Mouse (Mus musculus): Measurements from ENCODE around the gene D6Ertd527e.

Gene D6Ertd527e

DNA sequence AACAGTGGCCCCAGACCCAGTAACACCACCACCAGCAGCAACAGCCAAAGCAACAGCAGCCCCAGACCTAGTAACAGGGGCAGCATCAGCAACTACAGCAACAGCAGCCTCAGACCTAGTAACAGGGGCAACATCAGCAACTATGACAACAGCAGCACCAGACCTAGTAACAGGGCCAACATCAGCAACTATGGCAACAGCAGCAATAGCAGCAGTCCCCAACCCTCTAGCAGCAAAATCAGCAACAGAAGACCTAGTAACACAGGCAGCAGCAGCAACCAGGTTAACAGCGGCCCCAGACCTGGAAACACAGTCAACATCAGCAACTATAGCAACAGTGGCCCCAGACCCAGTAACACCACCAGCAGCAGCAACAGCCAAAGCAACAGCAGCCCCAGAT, 6.9 kb downstream of the D6Ertd527e start:
- no peak for DNase-seq (ENCODE audit: low read depth)

DNA sequence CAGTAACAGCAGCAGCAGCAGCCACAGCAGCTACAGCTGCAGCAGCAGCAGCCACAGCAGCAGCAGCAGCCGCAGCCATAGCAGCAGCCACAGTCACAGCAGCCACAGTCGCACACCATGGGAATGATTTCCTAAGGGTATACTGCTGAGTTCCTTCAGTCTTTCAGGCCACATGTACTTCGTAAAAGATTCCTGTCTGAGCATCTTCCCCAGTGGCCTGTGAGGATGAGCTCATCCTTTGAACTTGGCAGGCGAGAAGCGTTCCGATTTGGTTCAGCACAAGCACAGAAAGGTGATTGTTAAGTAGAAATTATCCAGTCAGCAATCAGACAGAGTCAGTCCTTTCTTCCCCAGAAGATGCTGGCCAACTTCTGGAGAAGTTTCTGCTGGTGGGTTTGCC, 7.6 kb downstream of the D6Ertd527e start:
- DNase-seq (ENCODE audit: low read depth): no peak

DNA sequence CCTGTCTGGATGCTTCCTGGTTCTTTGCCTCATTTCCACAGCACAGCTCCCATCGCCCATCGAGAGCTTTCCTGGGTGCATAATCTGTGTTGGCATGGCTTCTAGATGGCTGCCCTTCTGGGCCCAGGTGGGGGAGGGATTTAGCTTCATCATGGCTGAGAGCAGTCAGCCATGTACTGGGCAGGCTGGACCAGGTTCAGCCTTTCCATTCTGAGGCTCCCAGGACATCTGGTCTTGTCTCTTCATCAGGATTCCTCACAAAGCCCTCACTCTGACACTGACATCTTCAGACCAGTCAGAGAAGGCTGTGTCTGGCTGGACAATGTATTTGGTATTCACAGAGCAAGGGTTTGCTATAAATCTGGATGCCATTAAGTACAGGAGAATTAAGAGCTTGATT, 11.4 kb downstream of the D6Ertd527e start:
- no peak for DNase-seq (ENCODE audit: low read depth)

DNA sequence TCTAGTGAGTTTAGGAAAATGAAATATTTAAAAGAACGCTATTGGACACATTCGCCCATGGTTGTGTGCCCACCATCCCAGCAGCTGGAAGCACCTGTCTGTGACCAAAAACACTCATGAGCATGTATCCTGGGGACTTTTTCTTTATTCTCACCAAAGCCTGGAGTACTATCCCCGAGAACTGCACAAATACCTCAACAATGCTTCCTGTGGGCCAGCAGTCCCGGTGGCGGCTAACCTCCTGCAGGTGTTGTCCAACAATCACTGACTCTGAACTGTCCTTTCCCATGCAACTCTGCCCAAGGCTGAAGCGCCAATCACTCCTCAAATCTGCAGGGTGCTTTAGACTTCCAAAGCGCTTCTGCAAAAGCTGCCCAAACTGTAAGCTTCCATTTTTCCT, 12.1 kb downstream of the D6Ertd527e start:
- no peak for DNase-seq (ENCODE audit: low read depth)

DNA sequence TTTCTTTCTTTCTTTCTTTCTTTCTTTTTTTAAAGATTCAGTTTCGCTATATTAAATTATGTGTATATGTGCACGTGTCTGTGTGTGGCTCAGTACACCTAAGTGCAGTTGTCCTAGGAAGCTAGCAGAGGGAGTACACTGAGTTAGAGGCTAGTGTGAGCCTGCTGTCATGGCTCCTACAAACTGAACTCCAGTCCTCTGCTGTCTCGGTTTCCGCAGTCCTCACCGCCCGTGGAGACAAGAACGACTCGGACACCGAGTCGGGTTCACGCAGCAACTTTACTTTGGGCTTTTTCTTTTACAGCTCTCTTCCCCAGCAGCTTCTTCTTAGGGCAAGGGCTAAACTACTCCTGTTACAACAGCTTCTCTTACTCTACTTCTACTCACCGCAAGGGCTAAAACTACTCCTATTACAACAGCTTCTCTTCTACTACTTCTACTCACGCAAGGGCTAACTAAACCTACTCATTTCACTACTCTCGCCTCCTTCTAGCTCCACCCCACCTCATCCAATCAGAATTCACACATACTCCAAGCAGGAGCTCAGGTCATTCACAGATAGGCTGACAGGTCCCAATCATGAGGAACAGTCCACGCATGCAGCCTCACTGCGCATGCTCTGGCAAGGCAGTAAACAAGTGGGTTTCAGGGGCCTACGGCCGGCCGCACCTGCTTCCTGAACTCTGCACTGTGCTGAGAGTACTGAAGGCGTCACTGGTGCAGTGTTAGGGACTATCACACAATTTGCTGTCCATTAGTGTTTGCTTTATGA, 14.7 kb downstream of the D6Ertd527e start:
- DNase-seq (ENCODE audit: low read depth): peak; percentile 58

DNA sequence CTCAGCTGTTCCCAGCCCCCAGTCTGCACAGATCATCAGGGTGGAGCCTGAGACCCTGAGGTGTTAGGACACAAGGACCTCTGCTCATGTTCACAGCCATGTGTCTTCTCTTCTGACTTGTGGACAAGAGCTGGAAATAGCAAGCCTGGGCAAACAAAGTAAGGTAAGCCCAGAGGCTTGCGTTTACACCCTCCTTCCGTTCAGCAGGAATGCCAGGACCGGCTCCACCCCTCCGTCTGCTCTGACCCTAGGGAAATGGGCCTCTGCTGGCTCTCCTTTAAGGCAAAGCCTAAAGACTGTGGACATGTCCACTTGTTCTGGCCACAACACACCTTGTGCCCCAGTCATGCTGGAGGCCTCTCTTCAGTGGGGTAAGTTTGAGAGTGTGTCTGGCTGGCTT, 15.4 kb downstream of the D6Ertd527e start:
- no peak for DNase-seq (ENCODE audit: low read depth)

DNA sequence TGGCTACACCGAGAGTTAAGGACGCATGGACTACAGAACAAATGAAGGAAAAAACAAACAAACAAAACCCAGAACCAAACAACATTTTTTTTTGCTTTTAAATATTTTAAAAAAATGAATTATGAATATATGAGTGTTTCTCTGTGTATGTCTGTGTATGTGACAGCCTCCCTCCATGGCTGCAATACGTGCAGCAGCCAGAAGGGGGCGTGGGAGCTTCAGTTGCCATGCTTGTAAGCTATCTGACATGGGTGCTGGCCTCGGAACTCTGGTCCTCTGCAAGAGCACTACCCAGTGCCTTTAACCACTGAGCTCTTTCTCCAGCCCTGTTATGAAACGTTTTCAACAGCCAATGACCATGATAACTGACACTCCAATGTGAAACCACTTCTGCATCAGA, 16.1 kb downstream of the D6Ertd527e start:
- DNase-seq (ENCODE audit: low read depth): peak; percentile 43

DNA sequence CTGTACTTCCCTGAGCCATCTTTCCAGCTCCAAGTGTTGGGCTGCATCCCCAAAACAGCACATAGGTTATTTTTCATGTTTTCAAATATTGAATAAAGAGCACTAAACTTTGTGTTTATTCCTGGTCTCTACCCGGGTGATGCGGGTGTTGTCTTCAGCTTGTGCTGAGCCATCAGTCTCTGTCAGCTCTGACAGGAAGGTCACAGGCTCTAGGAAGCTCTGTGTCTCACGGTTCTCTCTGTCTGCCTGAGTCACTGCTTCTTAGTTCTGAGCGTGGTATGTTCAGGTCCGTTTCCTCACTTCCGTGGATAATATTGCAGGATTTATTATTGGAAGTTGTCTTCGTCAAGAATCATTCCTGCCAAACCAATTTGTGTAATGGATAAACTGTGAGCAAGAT, 17.4 kb downstream of the D6Ertd527e start:
- no peak for DNase-seq (ENCODE audit: low read depth)

DNA sequence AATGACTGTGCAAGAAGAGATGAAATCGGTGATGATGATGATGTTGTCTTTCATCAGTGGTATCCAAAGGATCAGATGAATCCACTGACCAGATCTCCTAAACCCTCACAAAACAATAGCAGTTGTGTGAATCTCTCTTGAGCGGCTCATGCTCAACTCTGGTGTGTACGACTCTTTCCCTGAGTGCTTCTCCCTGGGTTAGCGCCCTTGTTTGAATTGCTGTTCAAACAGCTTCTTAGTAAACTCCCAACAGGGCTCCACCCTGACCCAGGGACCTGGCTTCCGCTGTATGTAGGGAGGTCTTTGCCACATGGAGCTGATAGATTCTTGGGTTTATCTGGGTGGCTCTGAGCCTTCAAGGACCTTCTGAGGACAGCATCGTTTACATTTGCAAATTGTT, 18.9 kb downstream of the D6Ertd527e start:
- no peak for DNase-seq (ENCODE audit: low read depth)

DNA sequence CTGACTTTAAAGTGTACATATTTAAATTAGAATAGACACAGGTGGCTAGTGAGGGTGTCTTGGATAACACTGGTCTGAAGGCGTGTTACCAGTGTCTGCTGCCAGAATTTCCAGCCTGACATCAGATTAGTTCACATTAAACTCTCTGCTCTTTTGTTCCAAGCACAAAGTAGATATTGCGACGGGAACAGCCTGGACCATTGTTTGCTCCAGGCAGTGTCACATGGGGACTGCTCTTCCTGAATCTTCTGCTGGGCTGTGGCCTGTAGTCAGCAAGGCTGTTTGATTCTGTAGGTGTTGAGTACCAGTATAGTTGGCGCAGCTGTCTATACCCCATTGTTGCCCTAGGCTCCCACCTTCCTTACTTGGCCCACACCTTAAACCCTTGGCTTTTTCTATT, 19.4 kb downstream of the D6Ertd527e start:
- DNase-seq (ENCODE audit: low read depth): no peak

DNA sequence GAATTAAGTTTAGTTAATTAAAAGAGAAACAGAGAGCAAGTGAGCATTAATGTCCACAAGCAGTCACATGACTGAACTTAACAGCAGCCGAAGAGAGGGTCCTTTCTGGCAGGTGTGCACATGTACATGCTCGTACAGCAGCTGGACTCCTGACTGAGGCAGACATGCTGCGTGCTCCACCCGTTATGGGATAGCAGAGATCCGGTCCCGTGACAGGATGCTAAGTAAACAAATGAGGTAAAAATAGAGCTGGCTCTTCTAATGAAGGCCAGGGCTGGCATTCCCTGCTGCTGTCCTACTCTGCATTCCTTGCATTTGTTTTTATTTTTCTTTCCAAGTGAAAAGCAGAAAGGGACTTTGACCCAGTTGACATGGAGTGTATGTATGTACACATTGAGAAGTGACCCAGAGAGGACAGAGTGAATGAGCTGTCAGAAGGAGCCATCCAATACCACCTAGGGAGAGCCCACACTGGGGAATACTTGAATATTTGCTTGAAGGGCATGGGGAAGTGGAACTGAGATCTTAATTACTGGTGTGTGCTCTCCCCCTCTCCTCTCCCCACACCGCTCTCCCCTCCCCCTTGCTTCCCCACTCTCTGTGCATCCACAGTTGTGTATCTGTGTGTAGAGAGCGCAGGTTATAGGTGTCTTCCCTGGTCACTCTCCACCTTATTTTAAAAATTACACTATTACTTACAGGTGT, 22.7 kb downstream of the D6Ertd527e start:
- DNase-seq (ENCODE audit: low read depth): peak; percentile 25

DNA sequence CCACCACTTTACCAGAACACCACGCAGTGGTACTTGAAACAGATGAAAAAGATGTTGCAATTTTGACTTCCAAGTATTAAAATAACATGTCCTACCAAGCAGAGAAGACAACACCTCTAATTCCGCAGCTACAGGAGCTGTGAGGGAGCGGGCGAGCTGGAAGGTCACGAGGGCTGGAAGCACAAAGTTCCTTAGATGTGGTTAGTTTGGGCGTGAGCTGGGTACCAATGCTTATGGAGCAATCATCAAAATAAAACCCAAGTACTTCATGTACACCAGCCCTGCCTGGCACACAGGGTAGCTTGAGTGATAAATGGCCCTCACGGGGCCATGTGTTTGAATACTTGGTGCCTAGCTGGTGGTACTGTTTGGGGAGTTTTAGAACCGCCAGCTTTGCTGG, 25.3 kb downstream of the D6Ertd527e start:
- peak; percentile 29 for DNase-seq (ENCODE audit: low read depth)

DNA sequence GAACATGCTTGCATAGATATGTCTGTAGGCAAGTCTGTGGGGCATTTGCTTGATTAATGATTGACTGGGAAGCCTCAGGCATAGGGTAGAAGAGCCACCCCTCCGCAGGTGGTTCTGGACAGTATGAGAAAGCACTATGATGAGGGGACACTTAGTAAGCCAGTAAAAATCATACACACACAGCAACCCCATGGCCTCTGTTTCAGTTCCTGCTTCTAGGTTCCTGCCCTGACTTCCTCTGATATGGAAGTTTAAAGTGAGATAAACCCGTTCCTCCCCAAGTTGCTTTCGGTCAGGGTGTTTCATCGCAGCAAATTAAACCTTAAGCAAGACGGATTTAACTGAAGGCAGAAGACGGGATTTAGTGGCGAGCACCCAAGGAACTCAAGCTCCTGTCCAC, 26.1 kb downstream of the D6Ertd527e start:
- no peak for DNase-seq (ENCODE audit: low read depth)

DNA sequence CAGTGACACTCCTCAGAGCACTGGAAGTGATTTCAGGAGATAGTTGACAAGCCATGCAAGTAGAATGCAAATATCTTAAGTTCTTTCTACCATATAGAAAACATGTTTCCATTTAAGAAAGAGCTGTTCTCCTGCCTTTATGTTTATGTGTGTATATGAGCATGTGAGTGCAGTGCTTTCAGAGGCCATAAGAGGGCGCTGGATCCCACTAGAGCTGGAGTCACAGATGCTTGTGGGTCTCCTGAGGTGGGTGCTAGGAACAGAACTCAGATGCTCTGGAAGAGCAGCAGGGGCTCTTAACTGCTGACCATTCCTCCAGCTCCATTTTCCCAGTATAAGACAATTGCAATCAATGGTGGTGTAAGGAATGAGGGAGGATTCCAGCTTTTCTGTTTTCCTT, 26.5 kb downstream of the D6Ertd527e start:
- DNase-seq (ENCODE audit: low read depth): no peak

DNA sequence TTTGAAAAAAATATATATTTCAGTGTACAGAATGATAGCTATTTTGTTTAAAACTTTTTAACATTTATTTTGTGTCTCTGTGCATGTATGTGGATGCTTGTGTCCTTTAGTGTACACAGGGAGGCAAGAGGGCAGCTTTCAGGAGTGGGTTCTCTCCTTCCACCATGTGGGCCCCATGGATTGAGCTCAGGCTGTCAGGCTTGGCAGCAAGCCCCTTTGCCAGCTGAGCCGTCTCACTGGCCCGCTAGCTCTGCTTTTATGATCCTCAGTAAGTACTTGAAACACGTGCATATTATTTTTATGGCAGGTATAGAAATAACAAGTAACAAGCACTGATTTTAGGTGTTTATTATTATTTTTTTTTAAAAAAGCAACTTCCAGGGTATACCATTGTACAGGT, 29.0 kb downstream of the D6Ertd527e start:
- no peak for DNase-seq (ENCODE audit: low read depth)

DNA sequence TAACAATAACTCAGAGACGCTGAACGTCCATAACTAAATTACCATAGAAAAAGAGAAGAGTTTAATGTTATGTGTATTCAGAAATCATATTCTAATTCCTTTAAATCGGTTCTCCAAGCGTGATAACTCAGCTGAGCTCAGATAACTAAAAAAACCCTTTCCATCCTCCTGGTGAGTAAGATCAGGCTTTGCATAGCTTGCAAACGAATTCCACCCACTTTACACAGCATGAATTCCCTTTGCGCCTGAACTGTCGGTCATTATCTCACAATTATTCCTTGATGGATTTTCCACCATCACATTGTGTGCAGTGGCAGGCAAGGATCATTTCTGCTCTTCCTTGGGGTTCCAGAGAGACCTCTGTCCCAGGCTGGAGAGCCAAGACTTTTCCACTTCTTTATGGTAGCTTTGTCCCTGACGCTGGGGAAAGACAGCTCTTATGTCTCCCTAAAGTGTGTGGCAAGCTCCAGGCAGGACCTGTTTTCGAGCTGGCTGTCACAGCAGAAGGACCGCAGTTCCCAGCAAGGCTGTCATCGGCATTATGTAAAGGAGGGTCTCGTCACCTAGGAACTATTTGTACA, 29.5 kb downstream of the D6Ertd527e start:
- no peak for DNase-seq (ENCODE audit: low read depth)

DNA sequence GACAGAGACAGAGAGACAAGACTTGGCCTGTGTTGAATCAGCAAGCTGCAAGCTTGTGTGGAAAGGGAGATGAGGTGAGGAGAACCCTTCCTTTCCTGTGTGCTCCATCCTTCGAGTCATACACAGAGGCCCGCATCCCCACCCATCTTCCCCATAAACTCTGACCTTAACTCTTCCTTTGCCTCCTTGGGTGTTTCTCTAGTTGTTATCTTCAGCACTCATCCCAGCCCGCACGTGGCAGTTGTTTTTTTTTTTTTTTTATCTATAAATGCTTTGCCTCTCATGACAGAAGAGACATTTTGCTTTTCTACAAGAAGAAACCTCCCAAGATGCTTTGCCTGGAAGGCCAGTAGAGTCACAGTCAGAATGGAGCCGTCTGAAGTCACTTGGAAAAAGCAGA, 33.9 kb downstream of the D6Ertd527e start:
- DNase-seq (ENCODE audit: low read depth): no peak

DNA sequence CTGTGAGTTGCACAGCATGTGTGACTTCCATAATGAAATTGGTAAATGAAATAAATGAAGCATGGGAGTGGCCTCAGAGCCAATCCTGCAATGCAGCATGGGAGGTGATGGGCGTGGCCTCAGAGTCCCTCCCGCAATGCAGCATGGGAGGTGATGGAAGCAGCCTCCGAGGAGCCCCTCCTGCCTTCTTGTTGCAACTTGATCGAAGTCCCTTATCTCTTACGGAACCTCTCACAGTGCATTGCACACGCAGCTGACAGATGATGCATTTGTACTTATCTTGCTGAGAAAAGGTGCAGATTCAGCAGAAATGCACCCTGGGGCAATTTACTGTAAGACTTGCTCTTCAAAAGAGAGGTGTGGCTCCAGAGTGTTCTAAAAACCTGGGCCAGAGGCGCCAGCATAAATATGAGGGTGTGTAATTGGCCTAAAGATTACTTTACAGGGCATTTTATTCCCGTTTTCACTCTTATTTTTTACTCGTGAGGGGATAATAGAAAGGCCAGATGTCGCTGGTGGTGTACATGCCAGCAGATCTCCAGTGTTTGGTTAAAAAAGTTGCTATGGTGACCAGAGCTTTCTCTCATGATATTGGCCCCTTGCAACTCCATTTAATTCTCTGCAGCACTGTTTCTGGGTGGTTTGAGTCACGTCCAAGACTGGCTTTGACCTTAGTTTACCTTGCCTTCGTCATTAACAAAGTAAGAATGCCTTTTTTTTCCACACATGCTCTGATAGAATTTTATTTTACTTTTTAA, 35.4 kb downstream of the D6Ertd527e start:
- DNase-seq (ENCODE audit: low read depth): no peak

DNA sequence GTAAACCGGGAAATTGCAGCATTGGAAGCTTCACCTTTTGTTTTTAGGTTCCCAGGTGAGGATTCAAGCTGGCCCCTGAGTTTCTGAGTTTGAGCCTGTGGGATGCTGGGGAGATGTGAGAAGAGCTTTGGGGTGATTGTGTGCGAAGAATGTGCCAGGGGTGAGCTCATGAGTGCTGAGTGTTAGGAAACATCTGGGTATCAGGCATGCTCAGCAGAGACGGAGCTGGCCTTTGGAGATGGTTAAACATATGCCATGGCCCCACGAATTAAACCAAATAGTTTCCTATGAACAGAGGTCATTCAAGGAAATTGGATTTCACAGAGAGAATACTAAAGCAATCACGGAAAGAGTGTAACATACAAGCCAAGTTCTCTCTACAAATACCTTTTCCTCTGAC, 37.7 kb downstream of the D6Ertd527e start:
- DNase-seq (ENCODE audit: low read depth): no peak

DNA sequence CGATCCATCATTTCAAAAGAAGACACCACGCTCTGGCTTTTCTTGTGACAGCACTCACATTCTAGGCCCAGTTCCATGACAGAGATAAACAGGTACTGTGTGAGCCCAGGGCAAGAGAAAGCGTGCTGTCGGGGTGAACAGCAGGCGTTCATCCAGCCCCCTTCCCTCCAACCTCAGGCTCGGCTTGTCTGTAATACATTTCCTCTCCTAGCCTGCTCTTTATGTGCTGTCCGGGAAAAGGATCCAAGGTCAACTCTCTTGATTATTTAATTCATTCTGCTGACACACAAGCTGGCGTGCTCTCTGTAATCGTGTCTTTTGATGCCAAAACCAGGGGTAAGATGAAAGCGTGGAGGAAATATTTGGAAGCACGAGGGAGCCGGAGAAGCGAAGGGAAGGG, 39.0 kb downstream of the D6Ertd527e start:
- no peak for DNase-seq (ENCODE audit: low read depth)

DNA sequence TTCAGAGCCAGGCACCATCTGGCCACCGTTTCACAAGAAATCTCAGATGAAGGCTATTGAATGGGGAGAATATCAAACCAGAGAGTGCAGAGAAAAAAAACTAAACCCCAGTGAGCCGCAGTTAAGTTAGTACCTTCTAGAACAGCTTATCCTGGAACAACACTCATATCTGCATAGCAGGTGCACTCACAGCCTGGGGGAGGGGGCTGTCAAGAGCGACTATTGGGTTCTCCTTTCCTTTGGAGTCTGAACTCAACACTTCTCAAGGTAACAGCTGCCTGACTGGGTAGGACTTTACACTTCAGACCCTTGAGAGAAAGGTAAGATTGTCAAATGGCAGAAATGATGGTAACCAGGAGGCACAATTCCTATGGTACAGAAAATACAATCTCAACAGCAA, 43.4 kb downstream of the D6Ertd527e start:
- no peak for DNase-seq (ENCODE audit: low read depth)

DNA sequence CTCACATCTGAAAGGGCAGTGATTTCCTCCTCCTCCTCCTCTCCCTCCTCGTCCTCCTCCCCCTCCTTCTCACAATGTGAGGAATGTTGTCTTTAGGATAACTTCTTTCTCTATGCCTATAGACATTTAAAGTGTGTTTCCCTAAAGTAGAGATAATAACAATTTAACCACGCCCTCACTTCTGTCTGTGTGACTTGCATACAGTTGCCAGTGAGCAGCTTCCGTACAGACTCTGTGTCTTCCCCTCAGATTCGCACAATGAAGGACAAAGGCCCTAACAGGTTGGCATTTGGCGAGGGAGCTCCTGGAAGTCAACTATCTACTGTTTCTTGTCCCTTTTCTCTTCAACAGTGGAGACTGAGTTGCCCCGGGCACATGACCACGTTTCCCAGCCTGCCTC, 45.9 kb downstream of the D6Ertd527e start:
- no peak for DNase-seq (ENCODE audit: low read depth)

DNA sequence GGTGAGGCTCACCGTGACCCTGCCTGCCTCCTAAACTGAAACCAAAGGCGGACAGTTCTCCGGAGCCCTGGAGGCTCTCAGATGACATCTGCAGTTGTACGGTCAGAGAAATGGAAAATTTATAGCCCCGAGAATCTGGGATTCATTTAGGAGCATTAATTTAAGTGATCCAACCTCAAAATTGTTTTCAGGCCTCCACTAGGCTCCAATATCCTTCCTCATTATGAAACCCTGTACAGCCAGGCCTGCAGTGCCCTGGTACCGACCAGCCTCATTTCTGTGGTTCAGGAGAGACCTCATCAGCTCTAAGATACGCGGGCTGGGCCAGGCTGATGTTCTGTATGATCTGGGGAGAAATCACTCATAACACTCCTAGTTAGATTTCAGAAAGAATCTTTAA, 46.9 kb downstream of the D6Ertd527e start:
- no peak for DNase-seq (ENCODE audit: low read depth)
